ENCODE assay signal across 14 mouse cellular contexts in genomic region chr2:118306522-118306895, GRCm38 (mm10). TPM values are rescaled to one million over a fixed set of nuclear protein-coding genes. Genes with fewer than 3 reads are reported as not detected.
A peak's percentile ranks its signal among the peaks of the same experiment; 100 is the strongest.
DNase-seq lines count a peak whose midpoint lies in the region; ATAC-seq lines count a peak whose summit lies in the region.
"Had no signal": no experiment of that assay in that cellular context is flagged by ENCODE, and none has a peak within 500 bp of the region (broad histone marks: within the 10 kb centered on the region; RNA-seq: fewer than 3 reads in every experiment).

No protein-coding gene starts in this region.

- 7% methylated on average over 3 of the region's 3 CpGs for WGBS in liver, embryonic 16.5 days (ENCODE audit: insufficient replicate concordance)
- WGBS in forebrain, embryonic 13.5 days = 69% methylated on average over 3 of the region's 3 CpGs

- H3K27ac ChIP-seq in liver, embryonic 16.5 days (ENCODE audit: low read length) = peak overlapping the region; percentile 29
- H3K27ac ChIP-seq in forebrain, embryonic 13.5 days = no peak overlapping the region
- H3K27ac ChIP-seq: embryonic facial prominence, embryonic 13.5 days; forebrain, embryonic 12.5 days; midbrain, embryonic 13.5 days had no signal

- H3K4me1 ChIP-seq in liver, embryonic 16.5 days (ENCODE audit: control insufficient read depth, low read depth, low read length) = no peaks in the 10 kb centered on the region; the same call in 1 of the 2 replicates
- H3K4me1 ChIP-seq in forebrain, embryonic 13.5 days = no peaks in the 10 kb centered on the region
- H3K4me1 ChIP-seq: embryonic facial prominence, embryonic 13.5 days; forebrain, embryonic 12.5 days; midbrain, embryonic 13.5 days had no signal

- H3K9ac ChIP-seq in liver, embryonic 16.5 days (ENCODE audit: low read depth, low read length) = no peak overlapping the region
- H3K9ac ChIP-seq in forebrain, embryonic 13.5 days = no peak overlapping the region
- H3K9ac ChIP-seq: embryonic facial prominence, embryonic 13.5 days; forebrain, embryonic 12.5 days; midbrain, embryonic 13.5 days had no signal

- H3K4me2 ChIP-seq in liver, embryonic 16.5 days (ENCODE audit: low read depth, low read length) = 0 out of 2 replicates have a peak overlapping the region, but pooled peaks have one; percentile 0
- no peak overlapping the region for H3K4me2 ChIP-seq in forebrain, embryonic 13.5 days
- H3K4me2 ChIP-seq: embryonic facial prominence, embryonic 13.5 days; forebrain, embryonic 12.5 days; midbrain, embryonic 13.5 days had no signal

- H3K36me3 ChIP-seq in liver, embryonic 16.5 days (ENCODE audit: control insufficient read depth, insufficient read depth) = no peaks in the 10 kb centered on the region
- no peaks in the 10 kb centered on the region for H3K36me3 ChIP-seq in forebrain, embryonic 13.5 days (ENCODE audit: poor library complexity, severe bottlenecking)
- H3K36me3 ChIP-seq: embryonic facial prominence, embryonic 13.5 days; forebrain, embryonic 12.5 days; midbrain, embryonic 13.5 days had no signal

- no peaks in the 10 kb centered on the region for H3K9me3 ChIP-seq in liver, embryonic 16.5 days (replicated peaks; ENCODE audit: control insufficient read depth, low read length)
- no peaks in the 10 kb centered on the region for H3K9me3 ChIP-seq in forebrain, embryonic 13.5 days (replicated peaks)
- H3K9me3 ChIP-seq: embryonic facial prominence, embryonic 13.5 days; forebrain, embryonic 12.5 days; midbrain, embryonic 13.5 days had no signal

- no peak overlapping the region for H3K4me3 ChIP-seq in liver, embryonic 16.5 days (ENCODE audit: low read depth, low read length)
- no peak overlapping the region for H3K4me3 ChIP-seq in forebrain, embryonic 13.5 days
- H3K4me3 ChIP-seq: embryonic facial prominence, embryonic 13.5 days; forebrain, embryonic 12.5 days; midbrain, embryonic 13.5 days had no signal

- peak; percentile 12 for DNase-seq in cerebellum, adult 9-10 months
- no peak for DNase-seq in cerebellum, postnatal 10 days
- peak; percentile 12 for DNase-seq in urinary bladder, postnatal 14 days (ENCODE audit: low spot score)
- DNase-seq in urinary bladder, adult 2 months (ENCODE audit: low spot score) = no peak
- DNase-seq in right cerebral cortex, postnatal 36 days (ENCODE audit: low spot score in 2 of 2) = no peak
- DNase-seq: heart, postnatal 36 days; spleen, adult 18-20 months; thymus, adult 2 months had no signal

- H3K27me3 ChIP-seq in liver, embryonic 16.5 days (ENCODE audit: control insufficient read depth, insufficient read depth, low read depth, low read length) = no peaks in the 10 kb centered on the region
- no peaks in the 10 kb centered on the region for H3K27me3 ChIP-seq in forebrain, embryonic 13.5 days
- H3K27me3 ChIP-seq: embryonic facial prominence, embryonic 13.5 days; forebrain, embryonic 12.5 days; midbrain, embryonic 13.5 days had no signal

- 0 out of 2 replicates have a peak, but pooled peaks have one; percentile 30 for ATAC-seq in liver, embryonic 16.5 days (ENCODE audit: low read depth)
- ATAC-seq in forebrain, embryonic 13.5 days = no peak
- ATAC-seq: CD4-positive, CD25-positive, alpha-beta regulatory T cell, adult 4 months; midbrain, embryonic 13.5 days had no signal

RNA-seq across cellular contexts. Expression of gene Fsip1, which starts 49.7 kb away (rescaled TPM):
- polyA plus RNA-seq in urinary bladder, adult 2 months (2012; rRNA removed) = 0.04 TPM in 2 replicates
- polyA plus RNA-seq in liver, embryonic 16.5 days (2015; fragmentation: Nextera tagmentation; extraction: Ambion mirVana) = 0.08 and 0.11 TPM in 2 replicates
- polyA plus RNA-seq in forebrain, embryonic 13.5 days (2015; fragmentation: Nextera tagmentation; extraction: Ambion mirVana) = 3.6 and 3.7 TPM in 2 replicates
- polyA plus RNA-seq: CD4-positive, CD25-positive, alpha-beta regulatory T cell, adult 4 months; thymus, adult 2 months had no signal

Comparison
In these comparisons a context has a peak if more than half of its experiments do, and no peak if none do; other contexts are left out.
1. DNase-seq: peak in cerebellum, adult 9-10 months (single experiment) and urinary bladder, postnatal 14 days (single experiment); none in cerebellum, postnatal 10 days (0 of 2), urinary bladder, adult 2 months (single experiment) and right cerebral cortex, postnatal 36 days (0 of 2).